In the genomic region with DNA sequence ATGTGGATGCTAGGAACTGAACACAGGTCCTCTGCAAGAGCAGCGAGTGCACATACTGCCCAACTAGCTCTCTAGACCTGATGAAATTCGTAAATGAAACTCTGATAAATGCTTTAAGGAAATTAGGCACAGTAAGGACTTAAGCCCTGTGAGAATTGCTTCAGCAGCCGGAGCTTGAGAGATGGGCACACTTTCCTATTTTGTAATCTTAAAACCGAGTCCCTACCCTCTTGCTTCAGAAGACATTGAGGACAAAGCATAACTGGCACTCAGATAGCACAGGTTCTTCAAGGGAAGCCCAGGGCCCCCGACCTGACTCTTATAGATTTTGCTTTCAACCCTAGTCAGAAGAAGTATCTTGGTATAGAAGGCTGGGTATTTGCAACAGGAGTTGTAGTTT, we compare ENCODE assay signal across 27 mouse cellular contexts. TPM values are rescaled to one million over a fixed set of nuclear protein-coding genes. Genes with fewer than 3 reads are reported as not detected.
"Had no signal": no experiment of that assay in that cellular context is flagged by ENCODE, and none has a peak within 500 bp of the region (broad histone marks: within the 10 kb centered on the region; RNA-seq: fewer than 3 reads in every experiment).

No protein-coding gene starts in this region.

- H3K27ac ChIP-seq: limb, embryonic 12.5 days; limb, embryonic 15.5 days; liver, embryonic 13.5 days; lung, embryonic 15.5 days; midbrain, embryonic 13.5 days; stomach, postnatal 0 days had no signal

- H3K4me3 ChIP-seq: limb, embryonic 12.5 days; limb, embryonic 15.5 days; liver, embryonic 13.5 days; lung, embryonic 15.5 days; midbrain, embryonic 13.5 days had no signal

- H3K9me3 ChIP-seq: limb, embryonic 12.5 days; limb, embryonic 15.5 days; liver, embryonic 13.5 days; lung, embryonic 15.5 days; midbrain, embryonic 13.5 days had no signal

- ATAC-seq: midbrain, embryonic 13.5 days had no signal

- H3K4me2 ChIP-seq: limb, embryonic 12.5 days; limb, embryonic 15.5 days; liver, embryonic 13.5 days; lung, embryonic 15.5 days; midbrain, embryonic 13.5 days had no signal

- H3K4me1 ChIP-seq: limb, embryonic 12.5 days; limb, embryonic 15.5 days; liver, embryonic 13.5 days; midbrain, embryonic 13.5 days had no signal

- DNase-seq: kidney, adult 18-20 months; kidney, adult 9 months; kidney, postnatal 14 days; kidney, postnatal 4 days; left cerebral cortex, postnatal 4 days; liver, embryonic 13.5 days; lung, adult 18-20 months; lung, postnatal 10 days; lung, postnatal 36 days; right cerebral cortex, postnatal 4 days; thymus, adult 2 months; thymus, postnatal 14 days; thymus, postnatal 4 days had no signal

- H3K36me3 ChIP-seq: limb, embryonic 12.5 days; limb, embryonic 15.5 days; liver, embryonic 13.5 days; lung, embryonic 15.5 days; midbrain, embryonic 13.5 days had no signal

- H3K9ac ChIP-seq: limb, embryonic 12.5 days; limb, embryonic 15.5 days; liver, embryonic 13.5 days; lung, embryonic 15.5 days; midbrain, embryonic 13.5 days had no signal

RNA-seq across cellular contexts. Expression of a gene that starts 14.5 kb away (rescaled TPM):
- total RNA-seq: layer of hippocampus, adult 18-20 months; layer of hippocampus, postnatal 14 days; left cerebral cortex, adult 8-10 months; left cerebral cortex, postnatal 14 days; left cerebral cortex, postnatal 4 days; midbrain, postnatal 0 days had no signal
- polyA plus RNA-seq: liver, embryonic 13.5 days; neural tube, embryonic 11.5 days had no signal

RNA-seq across cellular contexts. Expression of a gene that starts 57.6 kb away (rescaled TPM):
- total RNA-seq: layer of hippocampus, adult 18-20 months; layer of hippocampus, postnatal 14 days; left cerebral cortex, adult 8-10 months; left cerebral cortex, postnatal 14 days; left cerebral cortex, postnatal 4 days; midbrain, postnatal 0 days had no signal
- polyA plus RNA-seq: kidney, embryonic 16.5 days; limb, embryonic 12.5 days; midbrain, postnatal 0 days; neural tube, embryonic 11.5 days; neural tube, embryonic 14.5 days; stomach, embryonic 14.5 days had no signal
